Mouse (Mus musculus) cerebellum, adult 9-11 months (tissue): ENCODE measurements at regions not wholly inside any gene's neighbourhood (a gene's known extent, or its start where the extent isn't known, plus 50 kb on each side); places are given as distances from the start of the nearest gene placed in this dataset.

Experiments
- DNase-seq: peaks from one replicate; pipeline ENCODE4 v3.0.0; 2022

DNA sequence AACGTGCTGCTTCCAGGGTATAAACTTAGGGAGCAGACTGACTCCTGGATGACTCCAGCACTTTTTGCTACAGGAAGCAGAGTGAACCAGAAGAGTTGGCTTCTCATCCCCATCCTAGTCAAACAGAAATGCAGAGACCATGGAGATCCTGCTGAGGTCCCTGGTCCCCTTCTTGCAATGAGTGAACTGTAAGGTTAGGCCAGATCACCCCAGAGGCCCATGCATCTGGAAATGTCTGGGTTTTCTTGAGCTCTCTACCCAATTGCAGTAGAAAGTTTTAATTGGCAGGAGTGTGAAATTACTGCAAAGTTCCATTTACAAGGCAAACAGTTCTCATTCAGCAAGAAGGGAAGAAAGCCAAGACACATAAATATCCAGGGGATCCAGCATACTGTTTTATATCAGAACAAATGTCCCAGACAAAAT, 101.8 kb downstream of the Kctd12 start:
- no peak for DNase-seq

GRCm38 (mm10) chr14:102878572-102878971, 103.9 kb downstream of the Kctd12 start:
- no peak for DNase-seq

DNA sequence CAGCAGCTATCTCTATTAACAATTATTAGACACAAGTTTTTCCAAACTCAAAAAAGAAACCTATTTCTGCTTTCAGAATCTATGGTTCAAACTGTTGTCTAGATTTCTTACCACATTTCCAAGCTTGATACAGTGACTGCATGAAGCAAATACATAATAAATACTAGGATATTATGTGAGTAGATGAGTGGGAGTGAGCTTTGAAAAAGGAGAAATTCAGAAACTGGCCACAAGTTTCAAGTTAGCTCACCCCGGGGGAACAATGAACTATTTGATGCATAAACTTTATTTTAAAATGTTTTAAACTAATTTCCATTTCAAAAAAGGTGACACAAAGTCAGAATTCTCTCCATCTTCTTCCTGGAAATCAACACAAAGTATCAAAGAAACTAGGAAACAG, 114.3 kb downstream of the Kctd12 start:
- no peak for DNase-seq

GRCm38 (mm10) chr14:102867697-102868096, 114.7 kb downstream of the Kctd12 start:
- no peak for DNase-seq

GRCm38 (mm10) chr14:102866511-102866910, 115.9 kb downstream of the Kctd12 start:
- DNase-seq, result peak; percentile 6

DNA sequence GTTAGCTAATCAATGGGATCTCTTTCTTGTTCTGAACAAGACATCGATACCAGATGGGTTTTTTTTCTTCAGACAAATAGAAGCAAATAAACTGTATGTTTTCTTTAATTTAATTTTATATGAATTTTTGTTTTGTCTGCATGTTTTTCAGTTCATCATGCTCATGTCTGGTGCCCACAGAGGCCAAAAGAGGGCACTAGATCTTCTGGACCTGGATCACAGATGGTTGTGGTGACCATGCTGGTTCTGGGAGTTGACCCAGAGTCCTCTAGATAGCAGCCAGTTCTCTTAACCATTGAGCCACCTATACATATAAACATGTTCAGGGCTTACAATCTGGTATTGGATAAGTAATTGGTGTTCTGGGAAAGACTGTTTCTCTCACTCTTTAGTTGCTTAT, 120.7 kb downstream of the Kctd12 start:
- peak; percentile 5 for DNase-seq

- no peak for DNase-seq
These were observed 123.0 kb downstream of the Kctd12 start for GRCm38 (mm10) chr14:102859361-102859871.

DNA sequence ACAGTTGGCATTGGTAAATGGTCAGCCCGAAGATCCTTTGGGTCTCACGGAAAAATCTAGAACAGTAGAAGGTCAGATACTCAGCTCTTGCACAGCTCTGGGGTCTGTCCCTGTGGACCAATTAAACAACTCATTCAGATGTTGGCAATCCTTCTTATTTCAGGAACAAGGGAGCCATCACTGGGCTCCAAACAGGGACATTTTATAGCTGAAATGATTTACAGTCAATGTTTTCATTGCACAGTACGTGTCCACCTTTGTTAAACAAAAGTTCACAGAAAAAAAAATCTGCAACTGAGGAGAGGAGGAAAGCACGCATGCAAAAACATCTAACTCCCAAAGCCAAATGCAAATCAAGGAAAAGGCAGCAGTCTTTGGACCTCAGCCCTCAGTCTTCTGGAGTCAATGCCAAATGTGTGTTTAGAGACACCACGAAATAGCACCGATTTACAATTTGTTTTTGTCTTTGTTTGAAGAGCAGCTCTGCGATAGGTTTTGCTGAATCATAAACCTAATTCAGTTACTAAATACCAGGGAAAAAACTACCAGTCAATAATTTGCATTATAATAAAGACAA, 127.1 kb downstream of the Kctd12 start:
- DNase-seq, result no peak

DNA sequence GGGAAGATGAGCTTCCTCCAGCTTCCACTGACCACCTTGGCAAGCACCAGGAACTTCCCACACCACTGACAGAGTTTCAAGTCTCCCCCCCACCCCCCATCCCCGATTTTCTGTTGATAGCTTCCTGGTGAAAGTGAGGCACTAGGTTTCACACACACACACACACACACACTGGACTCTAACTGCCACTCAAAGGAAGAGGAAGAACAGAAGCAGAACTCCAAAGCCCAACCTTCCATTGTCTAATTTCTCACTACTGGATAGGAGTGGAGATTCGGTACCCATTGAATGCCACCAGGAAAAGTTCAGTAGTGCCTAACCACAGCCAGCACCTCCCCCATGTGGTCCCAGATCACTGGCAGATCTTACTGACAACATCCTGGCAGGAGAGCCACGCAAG, 138.7 kb downstream of the Kctd12 start:
- DNase-seq, result no peak

DNA sequence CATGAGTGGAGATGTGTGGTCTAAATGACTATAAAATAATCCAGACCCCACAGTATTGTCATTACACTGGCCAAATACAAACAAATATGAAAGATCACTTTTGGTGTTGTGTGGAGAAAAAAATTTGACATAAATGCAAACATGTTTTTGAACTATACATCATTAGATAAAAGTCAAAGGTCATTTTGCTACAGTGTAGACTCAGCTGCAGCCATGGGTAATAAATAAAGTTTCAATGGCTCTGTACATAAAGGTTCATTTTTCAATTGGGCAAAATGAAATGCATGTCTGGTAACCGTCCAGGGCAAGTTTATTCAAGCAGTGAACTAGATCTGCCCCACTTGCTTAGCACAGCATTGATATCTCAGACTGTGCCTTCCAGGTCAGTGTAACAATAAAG, 144.8 kb downstream of the Kctd12 start:
- DNase-seq, result no peak

- no peak for DNase-seq
These were observed 147.2 kb downstream of the Kctd12 start for GRCm38 (mm10) chr14:102835118-102835769.

GRCm38 (mm10) chr14:102828442-102828841, 154.0 kb downstream of the Kctd12 start:
- DNase-seq, result no peak

DNA sequence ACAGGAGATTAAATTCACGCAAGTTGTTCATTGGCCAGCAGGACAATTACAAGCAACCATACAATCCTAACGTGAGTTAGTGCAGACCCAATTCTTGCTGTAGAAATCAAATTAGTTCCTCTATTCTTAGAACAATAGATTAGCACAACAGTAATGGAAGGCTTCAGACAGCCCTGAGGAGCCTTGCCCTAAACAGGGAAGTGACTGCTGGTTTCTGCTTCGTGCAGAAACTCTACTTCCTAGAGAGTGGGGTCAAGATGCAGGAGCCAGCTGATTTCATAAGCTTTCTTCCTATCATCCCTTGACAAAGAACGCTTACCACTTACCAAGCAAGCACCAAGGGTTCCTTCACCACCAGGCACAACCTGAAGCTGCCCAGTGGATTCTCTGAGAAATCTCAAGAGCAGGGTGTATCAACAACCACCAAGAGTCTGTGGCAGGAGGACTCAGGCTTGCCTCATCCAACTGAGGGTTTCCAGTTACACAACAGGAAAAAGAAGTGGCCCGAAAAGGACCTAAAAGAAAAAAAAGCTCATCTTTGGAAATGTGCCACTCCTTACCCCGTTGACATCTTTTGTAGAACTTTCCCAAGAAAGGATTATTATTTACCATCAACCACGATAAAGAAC, 154.6 kb downstream of the Kctd12 start:
- DNase-seq, result no peak

GRCm38 (mm10) chr14:102825525-102825924, 156.9 kb downstream of the Kctd12 start:
- DNase-seq, result no peak

DNA sequence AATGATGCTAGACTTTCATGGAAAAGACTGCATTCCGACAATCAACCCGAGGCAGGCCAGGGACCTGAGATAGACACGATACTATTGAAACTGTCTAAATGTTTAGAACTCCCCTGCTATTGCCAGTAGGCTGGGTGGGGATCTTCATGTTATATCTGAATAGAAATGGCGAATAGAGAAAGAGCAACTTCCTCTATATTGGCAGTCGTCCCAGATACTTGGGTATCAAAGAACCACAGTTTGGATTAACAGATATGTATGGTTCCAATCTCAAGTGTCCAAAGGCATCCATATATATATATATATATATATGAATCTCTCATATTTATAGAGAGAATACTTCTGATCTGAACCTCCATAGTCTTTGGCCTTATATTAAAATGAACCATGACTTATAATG, 161.8 kb downstream of the Kctd12 start:
- no peak for DNase-seq

DNA sequence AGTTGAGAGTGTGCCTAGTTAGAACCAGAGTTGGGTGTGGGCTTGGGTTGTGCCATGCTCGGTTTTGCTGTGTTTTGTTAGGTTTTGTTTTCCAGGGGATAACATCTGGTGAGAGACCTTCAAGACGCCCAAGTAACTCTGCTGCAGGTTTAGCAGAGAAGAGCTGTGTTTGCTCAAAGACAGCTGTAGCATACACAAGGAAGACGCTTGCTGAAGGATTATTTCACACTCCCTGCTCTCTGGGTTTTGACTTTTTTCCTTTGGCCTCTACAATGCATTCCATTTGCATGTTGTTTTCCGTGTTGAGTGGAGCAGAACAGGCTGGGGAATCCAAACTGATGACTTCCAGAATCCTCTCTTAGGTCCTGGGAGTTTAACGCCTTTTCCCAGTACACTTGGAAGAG, 170.8 kb downstream of the Kctd12 start:
- no peak for DNase-seq

- DNase-seq, result no peak
These were observed 171.4 kb downstream of the Kctd12 start for GRCm38 (mm10) chr14:102811022-102811421.

DNA sequence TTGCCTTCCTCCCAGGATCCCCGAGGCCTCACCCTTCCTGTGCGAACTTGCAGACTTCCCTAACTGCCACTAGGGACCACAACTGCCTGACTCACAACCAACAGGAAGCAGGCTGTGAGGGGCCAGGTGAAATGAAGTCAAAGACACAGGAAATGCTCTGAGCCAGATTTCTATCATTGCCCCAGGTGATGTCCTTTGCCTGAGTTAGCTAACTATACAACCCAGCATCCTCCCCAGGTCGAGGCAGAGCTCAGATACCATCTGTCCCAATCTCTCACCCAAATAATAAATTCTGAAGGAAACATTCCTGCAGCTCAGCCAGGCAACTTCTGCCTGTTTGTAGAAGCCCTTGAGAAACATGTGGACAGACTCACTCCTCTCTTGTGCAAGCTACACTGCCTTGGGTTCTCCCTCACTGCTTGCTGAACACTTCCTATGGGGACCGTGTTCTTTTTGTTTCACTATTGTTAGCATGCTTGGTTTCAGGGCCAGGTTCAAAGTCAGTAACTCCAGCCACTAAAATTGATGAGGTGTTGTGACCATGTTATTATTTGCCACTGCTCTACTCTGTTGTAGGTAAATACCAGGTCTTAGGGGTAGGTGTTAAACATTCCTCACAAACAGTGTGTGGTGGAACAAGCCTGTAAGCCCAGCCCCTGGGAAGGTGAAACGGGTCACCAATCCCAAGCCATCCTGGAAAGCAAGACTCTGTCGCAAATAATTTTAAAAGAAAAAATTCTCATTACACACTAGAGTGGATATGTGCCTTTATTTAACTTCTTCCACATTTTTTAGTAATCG, 172.1 kb downstream of the Kctd12 start:
- DNase-seq, result no peak

DNA sequence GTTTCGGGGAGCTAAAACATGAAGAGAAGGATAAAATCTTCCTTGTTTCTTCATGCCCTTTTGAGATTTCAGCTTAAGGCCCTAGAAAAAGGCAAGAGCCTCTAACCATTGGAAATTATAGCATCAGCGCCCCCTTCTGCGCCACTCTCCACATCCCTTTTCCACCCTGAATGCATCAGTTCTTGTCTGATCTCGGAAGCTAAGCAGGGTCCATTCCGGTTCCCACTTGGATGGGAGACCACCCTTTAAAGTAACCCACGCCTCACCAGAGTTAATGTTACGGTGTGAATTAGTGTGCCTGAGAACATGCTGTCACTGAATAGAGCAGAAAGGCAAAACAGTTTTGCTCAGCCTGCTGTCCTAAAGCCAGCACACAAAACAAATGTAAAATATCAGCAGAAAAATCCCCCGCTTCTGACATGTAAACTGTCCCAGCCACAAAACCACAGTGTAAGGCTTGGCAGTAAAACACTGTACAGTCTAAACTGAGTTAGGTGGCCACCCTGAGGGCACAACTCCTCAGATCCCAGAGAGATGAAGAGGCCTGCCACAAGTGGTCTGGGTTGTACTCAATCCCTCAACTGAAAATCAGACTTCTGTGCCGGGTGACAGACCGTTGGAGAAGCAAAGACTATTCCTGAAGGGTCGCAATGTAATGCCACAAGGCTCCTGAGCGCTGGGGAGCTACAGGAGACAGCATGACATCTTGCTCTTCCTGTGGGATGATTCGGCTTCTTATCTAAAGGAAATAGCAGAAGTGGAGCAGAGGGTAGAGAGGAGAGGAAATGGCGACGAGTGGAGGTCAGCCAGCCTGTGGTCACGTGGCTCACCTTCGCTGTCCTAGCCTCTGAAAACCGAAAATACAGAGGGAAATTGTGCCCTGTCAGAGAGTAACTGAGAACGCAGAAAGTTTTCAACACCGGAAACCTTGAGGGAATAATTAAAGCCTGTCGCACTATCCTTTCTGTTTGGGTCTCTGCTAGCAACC, 176.2 kb downstream of the Kctd12 start:
- no peak for DNase-seq

DNA sequence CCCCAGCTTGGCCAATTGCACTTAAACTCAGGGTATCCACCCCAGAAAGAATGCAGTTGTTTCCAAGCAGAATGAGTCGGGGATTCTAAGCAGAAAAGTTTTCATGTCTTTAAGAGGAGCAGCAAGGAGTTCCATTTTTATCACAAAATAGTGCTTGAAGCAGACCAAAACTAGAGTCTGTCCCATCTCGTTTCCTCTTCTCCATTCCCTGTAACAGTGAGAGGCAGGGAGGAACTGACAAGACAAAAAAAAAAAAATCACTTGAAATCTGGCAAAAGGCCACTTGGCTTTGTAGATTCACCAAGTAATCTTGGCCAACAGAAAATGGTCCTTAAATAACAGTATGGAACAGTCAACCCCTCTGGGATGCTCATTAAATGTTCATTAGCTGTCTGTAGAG, 186.8 kb downstream of the Kctd12 start:
- DNase-seq, result no peak

DNA sequence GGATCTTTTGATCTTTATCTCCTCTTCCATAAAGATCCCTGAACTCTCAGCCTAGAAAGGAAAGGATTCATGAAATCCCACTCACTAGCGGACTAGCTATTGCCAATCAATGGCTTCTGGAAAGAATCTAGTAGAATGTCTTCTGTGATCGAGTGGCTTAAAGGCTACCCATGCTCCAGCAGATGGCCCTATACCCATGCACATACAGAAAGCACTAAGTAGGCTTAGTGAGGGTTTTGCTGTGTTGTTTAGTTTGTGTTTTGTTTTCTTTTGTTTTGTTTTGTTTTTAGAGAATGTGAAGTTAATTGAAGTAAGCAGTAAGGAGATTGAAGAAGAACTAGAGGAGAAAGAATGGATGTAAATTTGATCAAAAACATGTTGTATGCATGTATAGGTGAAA, 187.5 kb downstream of the Kctd12 start:
- no peak for DNase-seq

DNA sequence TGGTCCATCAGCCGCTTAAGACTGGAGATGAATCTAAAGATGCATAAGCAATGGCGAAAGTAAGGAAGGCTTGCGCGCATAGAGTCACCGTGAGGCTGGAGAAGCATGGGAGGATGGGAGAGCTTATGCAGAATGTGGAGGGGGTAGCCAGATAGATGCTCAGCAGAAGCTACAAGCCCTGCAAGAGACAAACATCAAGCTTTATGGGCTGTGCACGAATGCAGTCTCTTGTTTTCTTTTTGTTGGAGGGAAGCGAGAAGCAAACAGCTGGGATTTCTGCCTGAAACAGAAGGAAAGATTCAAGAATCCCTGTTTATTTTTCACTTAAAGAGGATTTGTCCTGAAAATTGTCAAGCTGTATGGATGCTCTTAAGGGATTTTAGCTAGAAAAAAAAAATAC, 188.7 kb downstream of the Kctd12 start:
- DNase-seq, result no peak
